Mouse (Mus musculus): ENCODE measurements at regions not wholly inside any gene's neighbourhood (a gene's known extent, or its start where the extent isn't known, plus 50 kb on each side); places are given as distances from the start of the nearest gene placed in this dataset.

- no peak overlapping the region for H3K27ac ChIP-seq (replicated peaks)
- no peaks in the 10 kb centered on the region for H3K9me3 ChIP-seq
- H3K4me1 ChIP-seq: peaks cover 6% of the 10 kb centered on the region
- no peak overlapping the region for H3K4me3 ChIP-seq
- DNase-seq (ENCODE audit: low spot score): no peak
- 70% methylated on average over 4 of the region's 4 CpGs for WGBS
- no peaks in the 10 kb centered on the region for H3K36me3 ChIP-seq (replicated peaks)
- H3K27me3 ChIP-seq (replicated peaks; ENCODE audit: low read depth, poor library complexity, severe bottlenecking): peaks cover 18% of the 10 kb centered on the region; the same call in 1 of the 2 replicates
Observed at GRCm38 (mm10) chr1:193697001-193697400, 326.9 kb upstream of the Camk1g start.

- WGBS: 21% methylated on average over 3 of the region's 3 CpGs
- Histone ChIP-seq H3K36me3 (replicated peaks) (no peaks in the 10 kb centered on the region), H3K27ac (replicated peaks) (no peak overlapping the region)
Observed at GRCm38 (mm10) chr1:193692991-193693390, 322.9 kb upstream of the Camk1g start.

GRCm38 (mm10) chr1:193689601-193690000 lies 319.5 kb upstream of the Camk1g start:
- no peak overlapping the region for H3K4me3 ChIP-seq
- H3K27ac ChIP-seq (replicated peaks): no peak overlapping the region
- H3K9me3 ChIP-seq: no peaks in the 10 kb centered on the region
- no peaks in the 10 kb centered on the region for H3K36me3 ChIP-seq (replicated peaks)
- H3K4me1 ChIP-seq: peaks cover 20% of the 10 kb centered on the region
- WGBS: 65% methylated on average over 4 of the region's 4 CpGs
- H3K27me3 ChIP-seq (replicated peaks; ENCODE audit: low read depth, poor library complexity, severe bottlenecking): peaks cover 11% of the 10 kb centered on the region
- no peak for DNase-seq (ENCODE audit: low spot score)

More at GRCm38 (mm10) chr1:193692991-193693390, 322.9 kb upstream of the Camk1g start:
- Histone ChIP-seq H3K4me1 (peaks cover 20% of the 10 kb centered on the region), H3K9me3 (no peaks in the 10 kb centered on the region), H3K27me3 (replicated peaks; ENCODE audit: low read depth, poor library complexity, severe bottlenecking) (peaks cover 15% of the 10 kb centered on the region), H3K4me3 (no peak overlapping the region)
- DNase-seq (ENCODE audit: low spot score): no peak

GRCm38 (mm10) chr1:193682917-193683316 lies 312.8 kb upstream of the Camk1g start:
- Histone ChIP-seq H3K27ac (replicated peaks) (no peak overlapping the region), H3K36me3 (replicated peaks) (no peaks in the 10 kb centered on the region), H3K9me3 (no peaks in the 10 kb centered on the region), H3K4me1 (no peaks in the 10 kb centered on the region), H3K27me3 (replicated peaks; ENCODE audit: low read depth, poor library complexity, severe bottlenecking) (no peaks in the 10 kb centered on the region; the same call in 1 of the 2 replicates), H3K4me3 (no peak overlapping the region)
- WGBS: 69% methylated on average over 2 of the region's 2 CpGs
- no peak for DNase-seq (ENCODE audit: low spot score)

DNA sequence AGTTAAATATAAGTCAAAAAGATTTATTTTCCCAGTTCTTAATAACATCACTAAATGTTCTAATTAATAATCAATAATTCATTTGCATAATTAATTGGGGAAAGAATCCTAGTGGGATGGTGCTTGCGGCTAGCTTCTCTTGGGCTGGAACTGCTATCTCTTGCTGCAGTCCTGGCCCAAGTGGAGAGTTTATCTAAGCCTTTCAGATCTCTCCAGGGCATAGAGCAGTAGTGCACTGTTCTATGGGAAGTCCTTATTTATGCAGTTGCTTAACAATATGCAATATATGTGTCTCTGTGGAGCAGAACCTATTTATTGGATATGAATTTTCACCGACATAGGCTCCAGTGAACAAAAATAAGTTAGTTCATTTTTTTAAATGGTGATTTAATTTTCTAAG lies 308.4 kb upstream of the Camk1g start:
- no peak for DNase-seq (ENCODE audit: low spot score)
- no peaks in the 10 kb centered on the region for H3K4me1 ChIP-seq
- H3K36me3 ChIP-seq (replicated peaks): no peaks in the 10 kb centered on the region
- H3K27ac ChIP-seq (replicated peaks): no peak overlapping the region
- no peak overlapping the region for H3K4me3 ChIP-seq
- H3K9me3 ChIP-seq: no peaks in the 10 kb centered on the region
- WGBS: 92% methylated on average over 2 of the region's 2 CpGs
- no peaks in the 10 kb centered on the region for H3K27me3 ChIP-seq (replicated peaks; ENCODE audit: low read depth, poor library complexity, severe bottlenecking)

GRCm38 (mm10) chr1:193673236-193673830 lies 303.2 kb upstream of the Camk1g start:
- 33% methylated on average over 3 of the region's 3 CpGs for WGBS
- Histone ChIP-seq H3K36me3 (replicated peaks) (no peaks in the 10 kb centered on the region), H3K27ac (replicated peaks) (no peak overlapping the region), H3K9me3 (0 out of 2 replicates have a peak, but pooled peaks cover 4% of the 10 kb centered on the region), H3K27me3 (replicated peaks; ENCODE audit: low read depth, poor library complexity, severe bottlenecking) (no peaks in the 10 kb centered on the region), H3K4me3 (no peak overlapping the region), H3K4me1 (peaks cover 13% of the 10 kb centered on the region; the same call in 1 of the 2 replicates)
- DNase-seq (ENCODE audit: low spot score): peak; percentile 38

GRCm38 (mm10) chr1:193672681-193673080 lies 302.6 kb upstream of the Camk1g start:
- H3K27ac ChIP-seq (replicated peaks): no peak overlapping the region
- H3K9me3 ChIP-seq: 0 out of 2 replicates have a peak, but pooled peaks cover 4% of the 10 kb centered on the region
- no peaks in the 10 kb centered on the region for H3K27me3 ChIP-seq (replicated peaks; ENCODE audit: low read depth, poor library complexity, severe bottlenecking)
- DNase-seq (ENCODE audit: low spot score): no peak
- H3K4me1 ChIP-seq: peaks cover 15% of the 10 kb centered on the region; the same call in 1 of the 2 replicates
- WGBS: 60% methylated on average over 3 of the region's 3 CpGs
- H3K36me3 ChIP-seq (replicated peaks): no peaks in the 10 kb centered on the region
- H3K4me3 ChIP-seq: no peak overlapping the region

- Histone ChIP-seq H3K4me3 (no peak overlapping the region), H3K9me3 (0 out of 2 replicates have a peak, but pooled peaks cover 4% of the 10 kb centered on the region), H3K27me3 (replicated peaks; ENCODE audit: low read depth, poor library complexity, severe bottlenecking) (no peaks in the 10 kb centered on the region), H3K4me1 (peaks cover 16% of the 10 kb centered on the region; the same call in 1 of the 2 replicates), H3K27ac (replicated peaks) (no peak overlapping the region), H3K36me3 (replicated peaks) (no peaks in the 10 kb centered on the region)
- no peak for DNase-seq (ENCODE audit: low spot score)
- 83% methylated on average over 3 of the region's 3 CpGs for WGBS
Observed at GRCm38 (mm10) chr1:193671816-193672254, 301.7 kb upstream of the Camk1g start.

GRCm38 (mm10) chr1:193671046-193671445 lies 300.9 kb upstream of the Camk1g start:
- no peaks in the 10 kb centered on the region for H3K36me3 ChIP-seq (replicated peaks)
- no peak overlapping the region for H3K4me3 ChIP-seq
- 100% methylated on average over 1 of the region's 1 CpGs for WGBS
- peaks cover 17% of the 10 kb centered on the region for H3K4me1 ChIP-seq
- no peak overlapping the region for H3K27ac ChIP-seq (replicated peaks)
- H3K9me3 ChIP-seq: 0 out of 2 replicates have a peak, but pooled peaks cover 4% of the 10 kb centered on the region
- H3K27me3 ChIP-seq (replicated peaks; ENCODE audit: low read depth, poor library complexity, severe bottlenecking): no peaks in the 10 kb centered on the region
- no peak for DNase-seq (ENCODE audit: low spot score)

DNA sequence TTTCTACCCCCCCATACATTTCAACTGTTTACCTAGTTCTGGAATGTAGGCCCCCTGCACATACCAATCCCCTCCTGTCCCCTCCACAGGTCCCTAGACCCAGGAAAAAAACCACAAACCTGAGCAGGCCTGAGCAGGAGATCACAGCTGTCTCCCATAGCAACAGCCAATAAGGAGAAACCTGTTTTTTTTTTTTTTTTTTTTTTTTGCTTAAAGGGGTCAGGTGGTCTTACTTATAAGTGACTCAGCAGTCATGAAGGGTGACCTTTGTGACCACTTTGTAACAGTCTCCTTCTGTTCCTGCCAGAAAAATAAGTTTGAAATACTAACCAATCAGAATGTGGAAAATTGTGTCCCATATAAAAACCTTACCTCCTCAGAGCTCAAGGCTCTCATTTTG lies 299.9 kb upstream of the Camk1g start:
- no peak for DNase-seq (ENCODE audit: low spot score)
- H3K27ac ChIP-seq (replicated peaks): no peak overlapping the region
- H3K9me3 ChIP-seq: 0 out of 2 replicates have a peak, but pooled peaks cover 4% of the 10 kb centered on the region
- H3K36me3 ChIP-seq (replicated peaks): no peaks in the 10 kb centered on the region
- H3K4me1 ChIP-seq: peaks cover 27% of the 10 kb centered on the region
- H3K27me3 ChIP-seq (replicated peaks; ENCODE audit: low read depth, poor library complexity, severe bottlenecking): no peaks in the 10 kb centered on the region
- H3K4me3 ChIP-seq: no peak overlapping the region

DNA sequence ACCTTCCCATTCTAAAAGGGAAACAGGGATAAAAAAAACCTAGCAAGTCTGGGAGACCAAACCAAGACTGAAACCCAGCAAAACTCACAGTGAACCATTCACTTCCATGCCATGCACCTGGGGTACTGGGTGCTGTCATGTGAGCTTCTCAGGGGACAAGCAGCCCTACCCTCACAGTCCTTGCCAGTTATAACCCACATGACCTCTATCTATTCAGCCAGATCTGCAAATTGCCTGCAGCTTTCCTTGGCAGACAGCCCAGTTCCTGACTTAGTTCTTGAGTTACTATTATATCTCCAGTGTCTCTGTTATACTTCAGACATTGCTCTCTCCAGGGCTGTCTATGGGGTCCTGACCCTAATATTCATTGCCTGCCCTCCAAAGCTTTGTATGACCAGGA lies 298.7 kb upstream of the Camk1g start:
- 0 out of 2 replicates have a peak, but pooled peaks cover 4% of the 10 kb centered on the region for H3K9me3 ChIP-seq
- no peaks in the 10 kb centered on the region for H3K36me3 ChIP-seq (replicated peaks)
- peaks cover 27% of the 10 kb centered on the region for H3K4me1 ChIP-seq
- H3K4me3 ChIP-seq: no peak overlapping the region
- no peak for DNase-seq (ENCODE audit: low spot score)
- H3K27ac ChIP-seq (replicated peaks): no peak overlapping the region
- H3K27me3 ChIP-seq (replicated peaks; ENCODE audit: low read depth, poor library complexity, severe bottlenecking): no peaks in the 10 kb centered on the region

DNA sequence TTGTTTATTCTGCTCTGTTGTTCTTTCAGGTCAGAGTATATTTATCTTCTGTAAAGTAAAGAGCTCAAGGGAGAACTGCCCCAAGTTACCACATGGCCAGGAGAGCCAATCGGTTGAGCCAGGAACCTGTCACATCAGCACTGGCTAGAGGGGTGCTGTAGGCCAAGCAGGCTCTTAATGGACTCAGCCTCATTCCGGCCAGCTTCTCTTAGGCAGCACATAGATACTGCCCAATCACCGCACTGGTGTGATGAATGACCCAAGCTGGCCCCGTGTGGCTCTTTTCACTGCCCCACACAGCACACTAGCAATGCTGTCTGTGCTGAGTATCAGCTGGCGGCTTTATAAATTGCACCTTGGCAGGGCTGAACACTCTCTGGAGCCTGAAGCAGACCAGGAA lies 295.8 kb upstream of the Camk1g start:
- H3K36me3 ChIP-seq (replicated peaks): no peaks in the 10 kb centered on the region
- no peak for DNase-seq (ENCODE audit: low spot score)
- 0 out of 2 replicates have a peak, but pooled peaks cover 4% of the 10 kb centered on the region for H3K9me3 ChIP-seq
- no peaks in the 10 kb centered on the region for H3K27me3 ChIP-seq (replicated peaks; ENCODE audit: low read depth, poor library complexity, severe bottlenecking)
- no peak overlapping the region for H3K4me3 ChIP-seq
- peaks cover 27% of the 10 kb centered on the region for H3K4me1 ChIP-seq
- 56% methylated on average over 5 of the region's 5 CpGs for WGBS
- H3K27ac ChIP-seq (replicated peaks): 0 out of 2 replicates have a peak overlapping the region, but pooled peaks have one; percentile 30

GRCm38 (mm10) chr1:193664569-193664968 lies 294.5 kb upstream of the Camk1g start:
- Histone ChIP-seq H3K4me1 (peaks cover 27% of the 10 kb centered on the region), H3K27ac (replicated peaks) (no peak overlapping the region), H3K9me3 (0 out of 2 replicates have a peak, but pooled peaks cover 2% of the 10 kb centered on the region), H3K36me3 (replicated peaks) (no peaks in the 10 kb centered on the region), H3K27me3 (replicated peaks; ENCODE audit: low read depth, poor library complexity, severe bottlenecking) (no peaks in the 10 kb centered on the region), H3K4me3 (no peak overlapping the region)
- 85% methylated on average over 2 of the region's 2 CpGs for WGBS
- no peak for DNase-seq (ENCODE audit: low spot score)
